Mouse (Mus musculus) thymus, postnatal 4 days (tissue): Measurements from ENCODE around the gene Sh2b2.

ENCODE experiments used
- DNase-seq: peaks from one replicate; pipeline ENCODE4 v3.0.0; 2021

The Sh2b2 gene

GRCm38 (mm10) chr5:136179594-136179993 lies 66.8 kb downstream of the Sh2b2 start:
- no peak for DNase-seq

GRCm38 (mm10) chr5:136173606-136174463 lies 72.5 kb downstream of the Sh2b2 start:
- DNase-seq: peak; percentile 59

- DNase-seq: no peak
Measured at GRCm38 (mm10) chr5:136172939-136173338, 73.4 kb downstream of the Sh2b2 start.

- peak; percentile 59 for DNase-seq
Measured at GRCm38 (mm10) chr5:136171363-136172341, 74.7 kb downstream of the Sh2b2 start.

- peak; percentile 95 for DNase-seq
Measured at GRCm38 (mm10) chr5:136170512-136171362, 75.6 kb downstream of the Sh2b2 start, which contains the start of gene Orai2. Gene Orai2, minus strand, starts transcription at chr5:136170713.

- DNase-seq: peak; percentile 74
Measured at GRCm38 (mm10) chr5:136169626-136170511, 76.5 kb downstream of the Sh2b2 start.
